Mouse (Mus musculus) C2C12 (cell line): ENCODE measurements around the gene Olfr420. TPM values are rescaled to one million over a fixed set of nuclear protein-coding genes. Genes with fewer than 3 reads are reported as not detected.

Experiments
- H3K27me3 ChIP-seq: one replicate; pipeline ENCODE4 v1.6.1; 2011; ENCODE audit not compliant: control insufficient read depth, insufficient read depth, insufficient read length
- H3K36me3 ChIP-seq: one replicate; pipeline ENCODE4 v1.6.1; 2011; ENCODE audit not compliant: control insufficient read depth, insufficient read depth
- H3K4me3 ChIP-seq: one replicate; pipeline ENCODE4 v1.5.1; 2011; ENCODE audit warnings: mild to moderate bottlenecking, control low read depth; ENCODE audit not compliant: poor library complexity, insufficient read depth, severe bottlenecking
- H3K79me2 ChIP-seq: one replicate; pipeline ENCODE4 v1.6.1; 2011; ENCODE audit not compliant: control insufficient read depth, insufficient read depth
- H3K79me3 ChIP-seq: one replicate; pipeline ENCODE4 v1.6.1; 2011; ENCODE audit warnings: low read depth, control low read depth
- H3ac ChIP-seq: one replicate; pipeline ENCODE3; 2011; ENCODE audit warnings: low read depth; ENCODE audit not compliant: control insufficient read depth, insufficient read length
- CEBPB ChIP-seq: IDR thresholded peaks from one replicate; pipeline ENCODE4 v1.6.1; 2011; ENCODE audit warnings: low read depth, mild to moderate bottlenecking, control low read depth, moderate library complexity
- CTCF ChIP-seq: IDR thresholded peaks from one replicate; pipeline ENCODE4 v1.5.1; 2011; ENCODE audit not compliant: control insufficient read depth, insufficient read depth, insufficient read length
- FOSL1 ChIP-seq: IDR thresholded peaks from one replicate; pipeline ENCODE4 v1.8.0; 2011; ENCODE audit warnings: mild to moderate bottlenecking, low read length; ENCODE audit not compliant: poor library complexity, insufficient read depth, severe bottlenecking
- MAX ChIP-seq: IDR thresholded peaks from one replicate; pipeline ENCODE4 v1.6.1; 2011; ENCODE audit warnings: mild to moderate bottlenecking, control low read depth
- MYOD1 ChIP-seq: IDR thresholded peaks from one replicate; pipeline ENCODE4 v1.6.1; 2011; ENCODE audit warnings: low read depth; ENCODE audit not compliant: control insufficient read depth, insufficient read length
- MYOG ChIP-seq: IDR thresholded peaks from one replicate; pipeline ENCODE4 v1.6.1; 2011; ENCODE audit not compliant: control insufficient read depth, insufficient read length; ENCODE audit errors: extremely low read depth
- USF1 ChIP-seq: IDR thresholded peaks from one replicate; pipeline ENCODE4 v1.6.1; 2011; ENCODE audit warnings: low read depth, mild to moderate bottlenecking, control low read depth, moderate library complexity
- long read RNA-seq, 2 experiments: library from polyadenylated mRNA; unstranded; transcript quantifications; one replicate each; pipeline ENCODE4 v2.0.0; 2019 to 2020
- polyA plus RNA-seq: library from polyadenylated mRNA; unstranded; fragments of >200 nt; fragmentation: generic; extraction: Trizol; gene quantifications from one replicate; pipeline ENCODE4 v1.2.1, GENCODE M21; 2012; ENCODE audit warnings: missing spikeins

Gene Olfr420
- not detected for polyA plus RNA-seq
- long read RNA-seq, experiment 1: 0 reads
- long read RNA-seq, experiment 2: 0 reads

DNA sequence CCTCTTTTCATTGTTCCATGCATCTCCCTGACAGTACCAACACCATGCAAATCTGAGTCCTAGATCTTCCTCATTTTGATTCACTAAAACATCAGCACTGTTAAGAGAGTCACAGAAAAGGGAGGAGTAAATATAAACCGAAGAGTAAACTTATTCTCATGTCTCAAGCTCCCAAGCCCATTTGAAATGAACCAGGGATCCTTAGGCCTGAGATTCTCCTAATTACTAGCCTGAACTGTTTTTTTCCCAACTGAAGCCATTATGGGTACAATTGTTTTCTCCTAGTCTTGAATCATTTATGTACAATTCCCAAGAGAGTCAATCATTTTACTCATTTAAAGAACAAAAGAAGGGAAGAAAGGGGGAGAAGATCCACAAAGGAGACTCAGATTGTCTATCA lies at the start of gene Olfr420:
Gene Olfr420, plus strand, starts transcription at position 301 of the 400 bp plus-strand sequence.
- Histone ChIP-seq H3K36me3 (no peaks in the 10 kb centered on the region), H3K4me3 (no peak within 1 kb of the TSS), H3K79me2 (no peaks in the 10 kb centered on the region), H3K27me3 (no peaks in the 10 kb centered on the region), H3K79me3 (no peaks in the 10 kb centered on the region), H3ac (no peak within 1 kb of the TSS)
- no peak for TF ChIP-seq USF1
- no peak for TF ChIP-seq MYOG
- no peak for TF ChIP-seq CEBPB
- TF ChIP-seq MYOD1: no peak
- TF ChIP-seq CTCF: no peak
- no peak for TF ChIP-seq FOSL1
- TF ChIP-seq MAX: no peak

DNA sequence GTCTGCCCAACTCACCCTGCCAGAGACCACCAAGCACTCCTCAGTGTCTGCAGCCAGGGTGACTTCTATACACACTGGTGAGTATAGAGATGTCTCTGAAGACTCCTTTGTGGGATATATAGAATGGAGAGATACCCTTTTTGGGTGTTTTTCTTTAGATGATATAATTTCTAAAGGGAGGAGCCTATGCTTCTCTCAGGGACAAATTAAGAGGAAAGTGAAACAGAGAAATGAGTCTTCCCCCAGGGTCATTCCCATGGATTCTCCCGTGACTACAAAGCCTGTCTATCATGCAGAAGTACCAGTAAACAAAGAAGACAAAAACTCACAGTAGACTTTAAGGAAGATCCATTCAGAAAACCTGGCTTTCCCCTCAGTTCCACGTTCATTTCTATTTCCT lies 34.4 kb upstream of the Olfr420 start, which contains the start of gene Olfr231:
Gene Olfr231, minus strand, starts transcription at position 101 of the 400 bp plus-strand sequence.
- H3K4me3 ChIP-seq: no peak within 1 kb of the TSS
- no peaks in the 10 kb centered on the region for H3K79me3 ChIP-seq
- H3ac ChIP-seq: no peak within 1 kb of the TSS
- H3K79me2 ChIP-seq: no peaks in the 10 kb centered on the region
- H3K36me3 ChIP-seq: no peaks in the 10 kb centered on the region
- no peak for TF ChIP-seq CEBPB
- no peak for TF ChIP-seq MYOD1
- TF ChIP-seq USF1: no peak
- no peak for TF ChIP-seq MYOG
- no peaks in the 10 kb centered on the region for H3K27me3 ChIP-seq

GRCm38 (mm10) chr1:174131217-174131616 lies 24.2 kb upstream of the Olfr420 start, which contains the start of gene Olfr424:
Gene Olfr424 (plus strand): TSS chr1:174131517.
- Histone ChIP-seq H3ac (no peak within 1 kb of the TSS), H3K79me2 (no peaks in the 10 kb centered on the region), H3K36me3 (no peaks in the 10 kb centered on the region), H3K79me3 (no peaks in the 10 kb centered on the region), H3K4me3 (no peak within 1 kb of the TSS), H3K27me3 (no peaks in the 10 kb centered on the region)
- TF ChIP-seq CEBPB (no peak), MYOD1 (no peak), MAX (no peak), USF1 (no peak)

DNA sequence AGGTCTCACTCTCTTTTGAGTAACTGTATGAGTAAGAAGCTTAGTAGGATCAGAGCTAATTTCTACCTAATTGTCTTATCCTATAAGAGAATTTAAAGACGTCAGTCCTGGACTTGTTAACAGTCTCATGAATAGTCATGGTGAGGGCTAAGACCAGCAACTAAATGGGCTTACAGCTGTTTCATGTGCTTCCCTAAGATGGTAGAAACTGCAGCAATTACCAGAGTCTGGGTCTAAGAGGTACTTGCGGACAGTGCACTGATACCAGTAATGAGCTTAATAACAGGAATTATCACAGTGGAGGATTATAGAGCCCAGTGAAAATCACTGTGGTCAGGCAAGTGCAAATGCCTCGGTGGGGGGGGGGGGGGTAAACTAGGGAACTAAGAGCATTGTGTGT lies 23.4 kb upstream of the Olfr420 start:
- no peak overlapping the region for H3K4me3 ChIP-seq

GRCm38 (mm10) chr1:174141384-174141783 lies 14.0 kb upstream of the Olfr420 start:
- Histone ChIP-seq H3K27me3 (no peaks in the 10 kb centered on the region), H3K4me3 (no peak overlapping the region), H3K79me2 (no peaks in the 10 kb centered on the region), H3K36me3 (no peaks in the 10 kb centered on the region), H3K79me3 (no peaks in the 10 kb centered on the region), H3ac (no peak overlapping the region)
- TF ChIP-seq CEBPB (no peak), FOSL1 (no peak), MYOG (no peak), MAX (no peak), CTCF (no peak), USF1 (no peak), MYOD1 (no peak)

More for the DNA sequence above, 23.4 kb upstream of the Olfr420 start:
- Histone ChIP-seq H3K79me3 (no peaks in the 10 kb centered on the region), H3K79me2 (no peaks in the 10 kb centered on the region), H3K36me3 (no peaks in the 10 kb centered on the region), H3ac (no peak overlapping the region), H3K27me3 (no peaks in the 10 kb centered on the region)
- no peak for TF ChIP-seq CEBPB
- TF ChIP-seq MYOD1: no peak
- no peak for TF ChIP-seq FOSL1
- TF ChIP-seq MYOG: no peak

- TF ChIP-seq MYOD1: no peak
- H3K36me3 ChIP-seq: no peaks in the 10 kb centered on the region
- no peaks in the 10 kb centered on the region for H3K79me2 ChIP-seq
- H3K4me3 ChIP-seq: no peak overlapping the region
- no peaks in the 10 kb centered on the region for H3K79me3 ChIP-seq
- no peak overlapping the region for H3ac ChIP-seq
- H3K27me3 ChIP-seq: no peaks in the 10 kb centered on the region
Observed at GRCm38 (mm10) chr1:174146696-174147095, 8.7 kb upstream of the Olfr420 start.
